Mouse (Mus musculus) C2C12 (cell line): ENCODE data around the gene Ift140.

Experiments used
- CEBPB ChIP-seq: IDR thresholded peaks from one replicate; pipeline ENCODE4 v1.6.1; 2011; ENCODE audit warnings: low read depth, mild to moderate bottlenecking, control low read depth, moderate library complexity
- CTCF ChIP-seq: IDR thresholded peaks from one replicate; pipeline ENCODE4 v1.5.1; 2011; ENCODE audit not compliant: control insufficient read depth, insufficient read depth, insufficient read length
- MAX ChIP-seq: IDR thresholded peaks from one replicate; pipeline ENCODE4 v1.6.1; 2011; ENCODE audit warnings: mild to moderate bottlenecking, control low read depth
- MYOG ChIP-seq: IDR thresholded peaks from one replicate; pipeline ENCODE4 v1.6.1; 2011; ENCODE audit not compliant: control insufficient read depth, insufficient read length; ENCODE audit errors: extremely low read depth
- USF1 ChIP-seq: IDR thresholded peaks from one replicate; pipeline ENCODE4 v1.6.1; 2011; ENCODE audit warnings: low read depth, mild to moderate bottlenecking, control low read depth, moderate library complexity

GRCm38 (mm10) chr17:25107786-25108185 lies 91.9 kb downstream of the Ift140 start:
- TF ChIP-seq MAX (no peak), CTCF (no peak), CEBPB (no peak), USF1 (no peak), MYOG (no peak)
